Mouse (Mus musculus): ENCODE measurements around the gene Pafah1b2. TPM values are rescaled to one million over a fixed set of nuclear protein-coding genes. Genes with fewer than 3 reads are reported as not detected.

Gene Pafah1b2
- polyA plus RNA-seq, 1 experiment from 2014 or later = 314 TPM

DNA sequence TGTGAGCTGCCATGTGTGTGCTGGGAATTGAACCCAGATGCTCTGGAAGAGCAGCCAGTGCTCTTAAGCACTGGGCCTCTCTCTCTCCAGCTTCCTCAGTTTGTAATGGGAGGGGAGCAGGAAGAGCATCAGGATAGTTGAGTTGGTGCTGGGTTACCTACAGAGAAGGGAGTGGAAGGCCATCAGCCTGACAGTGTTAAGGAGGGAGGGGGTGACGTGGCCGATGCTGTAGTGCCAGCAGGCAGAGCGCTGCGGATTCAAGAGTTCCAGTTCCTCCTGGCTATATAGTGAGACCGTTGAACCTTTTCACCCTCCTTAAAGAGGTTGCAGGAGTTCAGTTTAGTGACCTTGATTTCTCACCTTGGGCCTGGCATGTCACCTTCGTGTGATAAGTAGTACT, 18.5 kb upstream of the Pafah1b2 start:
- Histone ChIP-seq H3K27me3 (replicated peaks; ENCODE audit: control insufficient read depth, insufficient read depth, low read length) (no peaks in the 10 kb centered on the region), H3K9ac (ENCODE audit: low read length) (no peak overlapping the region), H3K4me1 (ENCODE audit: control insufficient read depth, insufficient read depth, low read length) (peaks cover 8% of the 10 kb centered on the region), H3K9me3 (replicated peaks; ENCODE audit: control insufficient read depth, low read length) (no peaks in the 10 kb centered on the region), H3K4me2 (ENCODE audit: low read length) (no peak overlapping the region), H3K27ac (ENCODE audit: low read depth, low read length) (no peak overlapping the region), H3K36me3 (ENCODE audit: control insufficient read depth, insufficient read depth, low read length) (no peaks in the 10 kb centered on the region), H3K4me3 (ENCODE audit: low read depth, low read length) (no peak overlapping the region)
- DNase-seq (ENCODE audit: low spot score) (no peak), ATAC-seq (no peak)
- 87% methylated on average over 6 of the region's 6 CpGs for WGBS

GRCm38 (mm10) chr9:46030184-46030583, 17.7 kb upstream of the Pafah1b2 start:
- Histone ChIP-seq H3K4me1 (ENCODE audit: control insufficient read depth, insufficient read depth, low read length) (peaks cover 8% of the 10 kb centered on the region), H3K27me3 (replicated peaks; ENCODE audit: control insufficient read depth, insufficient read depth, low read length) (no peaks in the 10 kb centered on the region), H3K27ac (ENCODE audit: low read depth, low read length) (no peak overlapping the region), H3K9ac (ENCODE audit: low read length) (no peak overlapping the region), H3K9me3 (replicated peaks; ENCODE audit: control insufficient read depth, low read length) (no peaks in the 10 kb centered on the region), H3K4me2 (ENCODE audit: low read length) (no peak overlapping the region), H3K36me3 (ENCODE audit: control insufficient read depth, insufficient read depth, low read length) (no peaks in the 10 kb centered on the region), H3K4me3 (ENCODE audit: low read depth, low read length) (no peak overlapping the region)
- DNase-seq (ENCODE audit: low spot score) (no peak), ATAC-seq (no peak)
- WGBS = 85% methylated on average over 5 of the region's 5 CpGs

- DNase-seq (ENCODE audit: low spot score) = no peak
- H3K4me1 ChIP-seq (ENCODE audit: control insufficient read depth, insufficient read depth, low read length) = peaks cover 8% of the 10 kb centered on the region
- H3K4me2 ChIP-seq (ENCODE audit: low read length) = no peak overlapping the region
- ATAC-seq = no peak
- H3K4me3 ChIP-seq (ENCODE audit: low read depth, low read length) = no peak overlapping the region
- no peaks in the 10 kb centered on the region for H3K27me3 ChIP-seq (replicated peaks; ENCODE audit: control insufficient read depth, insufficient read depth, low read length)
- H3K36me3 ChIP-seq (ENCODE audit: control insufficient read depth, insufficient read depth, low read length) = no peaks in the 10 kb centered on the region
- H3K27ac ChIP-seq (ENCODE audit: low read depth, low read length) = no peak overlapping the region
- no peak overlapping the region for H3K9ac ChIP-seq (ENCODE audit: low read length)
- H3K9me3 ChIP-seq (replicated peaks; ENCODE audit: control insufficient read depth, low read length) = no peaks in the 10 kb centered on the region
- 67% methylated on average over 6 of the region's 6 CpGs for WGBS
Measured at GRCm38 (mm10) chr9:46029534-46029933, 17.0 kb upstream of the Pafah1b2 start.

- H3K27me3 ChIP-seq (replicated peaks; ENCODE audit: control insufficient read depth, insufficient read depth, low read length) = no peaks in the 10 kb centered on the region
- H3K27ac ChIP-seq (ENCODE audit: low read depth, low read length) = no peak overlapping the region
- 19% methylated on average over 8 of the region's 8 CpGs for WGBS
- DNase-seq (ENCODE audit: low spot score) (peak; percentile 64), ATAC-seq (no peak)
- H3K4me3 ChIP-seq (ENCODE audit: low read depth, low read length) = no peak overlapping the region
- H3K4me1 ChIP-seq (ENCODE audit: control insufficient read depth, insufficient read depth, low read length) = peaks cover 8% of the 10 kb centered on the region
- H3K9ac ChIP-seq (ENCODE audit: low read length) = no peak overlapping the region
- no peaks in the 10 kb centered on the region for H3K36me3 ChIP-seq (ENCODE audit: control insufficient read depth, insufficient read depth, low read length)
- H3K9me3 ChIP-seq (replicated peaks; ENCODE audit: control insufficient read depth, low read length) = no peaks in the 10 kb centered on the region
- H3K4me2 ChIP-seq (ENCODE audit: low read length) = no peak overlapping the region
Measured at GRCm38 (mm10) chr9:46027994-46028393, 15.5 kb upstream of the Pafah1b2 start.

DNA sequence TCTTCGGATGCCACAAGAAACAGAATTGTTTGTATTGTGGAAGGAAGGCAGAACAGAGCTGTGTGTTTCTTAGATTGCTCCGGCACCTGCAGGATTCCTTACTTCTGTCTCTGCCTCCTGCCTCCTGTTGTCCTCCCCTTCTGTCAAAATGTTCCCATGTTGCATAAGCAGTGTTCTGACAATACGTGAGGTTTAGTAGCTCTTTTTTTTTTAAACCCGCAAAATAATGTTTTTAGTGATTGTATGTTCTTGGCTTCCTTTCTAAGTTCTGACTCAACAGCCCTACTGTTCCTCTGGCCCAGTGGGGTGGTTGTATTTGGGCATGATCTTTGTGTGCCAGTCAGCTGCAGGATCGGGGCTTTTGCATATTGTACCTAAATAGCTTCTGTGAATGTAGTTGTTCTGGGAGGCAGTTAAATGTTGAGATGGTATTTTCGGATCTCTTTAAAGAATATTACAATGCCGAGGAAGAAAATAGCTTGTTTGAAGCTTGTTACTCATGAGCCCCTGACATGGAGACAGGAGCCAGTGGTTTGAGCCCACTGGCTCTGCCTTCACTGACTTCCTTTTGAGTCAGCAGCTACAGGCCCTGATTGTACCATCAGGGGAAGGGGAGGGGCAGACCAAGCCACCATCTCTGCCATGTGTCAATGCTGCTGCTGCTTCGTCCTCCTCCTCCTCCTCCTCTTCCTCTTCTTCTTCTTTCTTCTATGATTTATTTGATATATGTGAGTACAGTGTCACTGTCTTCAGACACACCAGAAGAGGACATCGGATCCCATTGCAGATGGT, 13.8 kb upstream of the Pafah1b2 start:
- ATAC-seq = no peak
- 84% methylated on average over 9 of the region's 9 CpGs for WGBS

GRCm38 (mm10) chr9:46023591-46023990, 11.1 kb upstream of the Pafah1b2 start:
- DNase-seq (ENCODE audit: low spot score) = no peak

More for the DNA sequence above, 13.8 kb upstream of the Pafah1b2 start:
- Histone ChIP-seq H3K9ac (ENCODE audit: low read length) (no peak overlapping the region), H3K36me3 (ENCODE audit: control insufficient read depth, insufficient read depth, low read length) (no peaks in the 10 kb centered on the region), H3K27ac (ENCODE audit: low read depth, low read length) (no peak overlapping the region), H3K9me3 (replicated peaks; ENCODE audit: control insufficient read depth, low read length) (no peaks in the 10 kb centered on the region), H3K4me2 (ENCODE audit: low read length) (no peak overlapping the region), H3K27me3 (replicated peaks; ENCODE audit: control insufficient read depth, insufficient read depth, low read length) (no peaks in the 10 kb centered on the region), H3K4me1 (ENCODE audit: control insufficient read depth, insufficient read depth, low read length) (no peaks in the 10 kb centered on the region), H3K4me3 (ENCODE audit: low read depth, low read length) (no peak overlapping the region)
- no peak for DNase-seq (ENCODE audit: low spot score)

GRCm38 (mm10) chr9:46019975-46020374, 7.5 kb upstream of the Pafah1b2 start:
- Histone ChIP-seq H3K27ac (ENCODE audit: low read depth, low read length) (no peak overlapping the region), H3K4me3 (ENCODE audit: low read depth, low read length) (no peak overlapping the region), H3K9me3 (replicated peaks; ENCODE audit: control insufficient read depth, low read length) (no peaks in the 10 kb centered on the region), H3K9ac (ENCODE audit: low read length) (no peak overlapping the region), H3K27me3 (replicated peaks; ENCODE audit: control insufficient read depth, insufficient read depth, low read length) (no peaks in the 10 kb centered on the region), H3K36me3 (ENCODE audit: control insufficient read depth, insufficient read depth, low read length) (no peaks in the 10 kb centered on the region; the same call in 1 of the 2 replicates), H3K4me1 (ENCODE audit: control insufficient read depth, insufficient read depth, low read length) (peaks cover 17% of the 10 kb centered on the region), H3K4me2 (ENCODE audit: low read length) (no peak overlapping the region)
- DNase-seq (ENCODE audit: low spot score) = no peak
- ATAC-seq = no peak
- WGBS = 85% methylated on average over 6 of the region's 6 CpGs

More at GRCm38 (mm10) chr9:46023591-46023990, 11.1 kb upstream of the Pafah1b2 start:
- Histone ChIP-seq H3K27ac (ENCODE audit: low read depth, low read length) (no peak overlapping the region), H3K4me3 (ENCODE audit: low read depth, low read length) (no peak overlapping the region), H3K9ac (ENCODE audit: low read length) (no peak overlapping the region), H3K9me3 (replicated peaks; ENCODE audit: control insufficient read depth, low read length) (no peaks in the 10 kb centered on the region), H3K27me3 (replicated peaks; ENCODE audit: control insufficient read depth, insufficient read depth, low read length) (no peaks in the 10 kb centered on the region), H3K36me3 (ENCODE audit: control insufficient read depth, insufficient read depth, low read length) (no peaks in the 10 kb centered on the region; the same call in 1 of the 2 replicates), H3K4me2 (ENCODE audit: low read length) (no peak overlapping the region), H3K4me1 (ENCODE audit: control insufficient read depth, insufficient read depth, low read length) (no peaks in the 10 kb centered on the region)
- no peak for ATAC-seq
- 95% methylated on average over 11 of the region's 11 CpGs for WGBS

- no peak overlapping the region for H3K4me3 ChIP-seq (ENCODE audit: low read depth, low read length)
- H3K4me1 ChIP-seq (ENCODE audit: control insufficient read depth, insufficient read depth, low read length) = peaks cover 26% of the 10 kb centered on the region
- H3K27me3 ChIP-seq (replicated peaks; ENCODE audit: control insufficient read depth, insufficient read depth, low read length) = no peaks in the 10 kb centered on the region
- H3K4me2 ChIP-seq (ENCODE audit: low read length) = no peak overlapping the region
- H3K36me3 ChIP-seq (ENCODE audit: control insufficient read depth, insufficient read depth, low read length) = no peaks in the 10 kb centered on the region; the same call in 1 of the 2 replicates
- no peak for DNase-seq (ENCODE audit: low spot score)
- no peak for ATAC-seq
- no peak overlapping the region for H3K9ac ChIP-seq (ENCODE audit: low read length)
- 92% methylated on average over 6 of the region's 6 CpGs for WGBS
- no peaks in the 10 kb centered on the region for H3K9me3 ChIP-seq (replicated peaks; ENCODE audit: control insufficient read depth, low read length)
- no peak overlapping the region for H3K27ac ChIP-seq (ENCODE audit: low read depth, low read length)
Measured at GRCm38 (mm10) chr9:46018316-46018715, 5.8 kb upstream of the Pafah1b2 start.

- 50% methylated on average over 4 of the region's 4 CpGs for WGBS
- ATAC-seq (no peak), DNase-seq (ENCODE audit: low spot score) (no peak)
- Histone ChIP-seq H3K4me3 (ENCODE audit: low read depth, low read length) (no peak overlapping the region), H3K9me3 (replicated peaks; ENCODE audit: control insufficient read depth, low read length) (no peaks in the 10 kb centered on the region), H3K9ac (ENCODE audit: low read length) (no peak overlapping the region), H3K27ac (ENCODE audit: low read depth, low read length) (no peak overlapping the region), H3K4me1 (ENCODE audit: control insufficient read depth, insufficient read depth, low read length) (peaks cover 33% of the 10 kb centered on the region), H3K36me3 (ENCODE audit: control insufficient read depth, insufficient read depth, low read length) (no peaks in the 10 kb centered on the region; the same call in 1 of the 2 replicates), H3K4me2 (ENCODE audit: low read length) (peak overlapping the region; percentile 80; the same call in 1 of the 2 replicates), H3K27me3 (replicated peaks; ENCODE audit: control insufficient read depth, insufficient read depth, low read length) (no peaks in the 10 kb centered on the region)
Measured at GRCm38 (mm10) chr9:46016417-46016816, 3.9 kb upstream of the Pafah1b2 start.

All from forebrain, embryonic 14.5 days (tissue).